ENCODE assay signal across 8 mouse cellular contexts in the genomic region with DNA sequence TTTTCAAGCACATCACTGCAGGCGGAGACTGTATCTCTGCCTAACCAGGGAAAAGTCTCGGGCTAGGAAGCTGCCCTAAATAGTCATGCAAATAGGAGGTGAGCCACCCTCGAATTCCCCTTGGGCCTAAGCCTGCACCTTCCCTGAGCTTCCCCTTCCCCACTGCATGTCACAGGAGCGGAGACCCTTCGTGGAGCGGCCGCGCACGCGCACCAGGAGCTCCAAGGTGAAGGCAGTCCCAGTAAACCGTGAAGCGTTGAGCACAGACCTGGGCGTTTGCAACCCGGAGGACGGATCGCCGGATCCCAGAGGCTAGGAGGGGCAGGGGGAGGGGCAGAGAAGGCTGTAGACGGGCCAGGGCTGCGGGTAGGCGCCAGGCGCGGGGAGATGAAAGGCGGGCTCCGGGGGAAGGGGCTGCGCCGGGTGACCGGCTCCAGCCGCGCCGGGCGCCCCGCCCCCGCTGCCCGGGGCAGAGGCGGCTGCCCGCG. TPM values are rescaled to one million over a fixed set of nuclear protein-coding genes. Genes with fewer than 3 reads are reported as not detected.
DNase-seq lines count a peak whose midpoint lies in the region; ATAC-seq lines count a peak whose summit lies in the region.

No protein-coding gene starts in this region.

- H3K4me1 ChIP-seq in megakaryocyte, embryonic 14.5 days: peaks cover 36% of the 10 kb centered on the region
- peaks cover 26% of the 10 kb centered on the region for H3K4me1 ChIP-seq in forebrain, embryonic 12.5 days

- DNase-seq in kidney, adult 18-20 months: peak; percentile 29
- DNase-seq in lung, postnatal 10 days: peak; percentile 16
- peak; percentile 51 for DNase-seq in testis, postnatal 10 days (ENCODE audit: low spot score)
- DNase-seq in left cerebral cortex, adult 9 months (ENCODE audit: low spot score in 2 of 2): no peak
- no peak for DNase-seq in layer of hippocampus, adult 8-10 months (ENCODE audit: low spot score in 2 of 2)

- ATAC-seq in megakaryocyte, adult 5-6 weeks (ENCODE audit: poor library complexity, severe bottlenecking): no peak
- peak; percentile 65 for ATAC-seq in forebrain, embryonic 12.5 days (ENCODE audit: low FRiP score)

- H3K4me2 ChIP-seq in forebrain, embryonic 12.5 days: peak overlapping the region; percentile 87

- H3K9ac ChIP-seq in forebrain, embryonic 12.5 days: peak overlapping the region; percentile 53

- no peaks in the 10 kb centered on the region for H3K36me3 ChIP-seq in megakaryocyte, embryonic 14.5 days (replicated peaks; ENCODE audit: low read length)
- H3K36me3 ChIP-seq in forebrain, embryonic 12.5 days (replicated peaks): no peaks in the 10 kb centered on the region

- peak overlapping the region; percentile 84 for H3K4me3 ChIP-seq in megakaryocyte, embryonic 14.5 days (replicated peaks)
- peak overlapping the region; percentile 47 for H3K4me3 ChIP-seq in forebrain, embryonic 12.5 days (replicated peaks)

- peak overlapping the region; percentile 13; the same call in 1 of the 2 replicates for H3K27ac ChIP-seq in forebrain, embryonic 12.5 days

- H3K27me3 ChIP-seq in megakaryocyte, embryonic 14.5 days (replicated peaks): peaks cover 91% of the 10 kb centered on the region
- peaks cover 93% of the 10 kb centered on the region for H3K27me3 ChIP-seq in forebrain, embryonic 12.5 days

- WGBS in forebrain, embryonic 12.5 days: 1% methylated on average over 37 of the region's 37 CpGs

- peaks cover 13% of the 10 kb centered on the region for H3K9me3 ChIP-seq in megakaryocyte, embryonic 14.5 days
- H3K9me3 ChIP-seq in forebrain, embryonic 12.5 days: no peaks in the 10 kb centered on the region

RNA-seq across cellular contexts. Expression of a gene that starts 2.9 kb away (rescaled TPM):
- 0.63 and 1.6 TPM in 2 replicates for polyA plus RNA-seq in megakaryocyte, embryonic 14.5 days (2012; ENCODE audit: insufficient read depth, low replicate concordance)
- not detected in 2 replicates for total RNA-seq in megakaryocyte, adult 5-6 weeks (2015)
- total RNA-seq in megakaryocyte, adult 5-6 weeks (2017): 0.18 TPM in 1 of 2 replicates, not detected in the other
- 9.8 and 19.6 TPM in 2 replicates for polyA plus RNA-seq in forebrain, embryonic 12.5 days (2016; fragmentation: Nextera tagmentation; extraction: Ambion mirVana)
- total RNA-seq in layer of hippocampus, adult 8-10 months (2022): under 1 TPM; 0.16 to 0.70 (median 0.45) TPM

Comparison
In these comparisons a context has a peak if more than half of its experiments do, and no peak if none do; other contexts are left out.
1. DNase-seq: peak in kidney, adult 18-20 months (single experiment), lung, postnatal 10 days (single experiment) and testis, postnatal 10 days (single experiment); none in left cerebral cortex, adult 9 months (0 of 2) and layer of hippocampus, adult 8-10 months (0 of 2).